Mouse (Mus musculus) olfactory bulb, adult 2 months (tissue): ENCODE results near the gene Ptprf. TPM values are rescaled to one million over a fixed set of nuclear protein-coding genes. Genes with fewer than 3 reads are reported as not detected.

Experiments used
- H3K27ac ChIP-seq: fragments of 200-500 bp; 2 replicates; pipeline ENCODE4 v1.5.1; 2012; ENCODE audit warnings: low read depth, low read length; ENCODE audit not compliant: insufficient read depth
- H3K4me1 ChIP-seq: fragments of 200-500 bp; 2 replicates; pipeline ENCODE4 v1.6.1; 2012; ENCODE audit warnings: low read length; ENCODE audit not compliant: control insufficient read depth, insufficient read depth
- H3K4me3 ChIP-seq: fragments of 200-500 bp; 2 replicates; pipeline ENCODE4 v1.5.1; 2012; ENCODE audit warnings: mild to moderate bottlenecking, low read depth, low read length, moderate library complexity; ENCODE audit not compliant: insufficient read depth
- CTCF ChIP-seq: fragments of 200-500 bp; IDR thresholded peaks from 2 replicates; pipeline ENCODE4 v1.5.1; 2012; ENCODE audit warnings: low read depth, mild to moderate bottlenecking, low read length, moderate library complexity; ENCODE audit not compliant: insufficient read depth
- POLR2A ChIP-seq: fragments of 200-500 bp; IDR thresholded peaks from 2 replicates; pipeline ENCODE4 v1.6.1; 2012; ENCODE audit warnings: mild to moderate bottlenecking, low read depth, low read length, moderate library complexity; ENCODE audit not compliant: insufficient read depth
- WGBS: fragments of 180-500 bp; shearing (Covaris S2); methylation state at CpG from one replicate; pipeline ENCODE4 v1.1.7; 2018; 5-methylcytosine and 5-hydroxymethylcytosine counted together
- polyA plus RNA-seq: library from polyadenylated mRNA; stranded (reverse); fragments of >200 nt; gene quantifications from 2 replicates; pipeline ENCODE4 v1.2.4, GENCODE M21; 2012; ENCODE audit warnings: low replicate concordance; ENCODE audit not compliant: missing spikeins, insufficient read depth, insufficient read length

Ptprf gene
- polyA plus RNA-seq, 1 experiment: not detected

GRCm38 (mm10) chr4:118275601-118276519 is 15.3 kb downstream of the Ptprf start:
- Histone ChIP-seq H3K4me1 (peaks cover 43% of the 10 kb centered on the region), H3K27ac (no peak overlapping the region), H3K4me3 (no peak overlapping the region)
- 83% methylated on average over 6 of the region's 6 CpGs for WGBS
- TF ChIP-seq CTCF: no peak
- no peak for TF ChIP-seq POLR2A

GRCm38 (mm10) chr4:118274521-118274920 is 16.7 kb downstream of the Ptprf start:
- Histone ChIP-seq H3K4me3 (no peak overlapping the region), H3K27ac (no peak overlapping the region), H3K4me1 (peaks cover 43% of the 10 kb centered on the region)
- TF ChIP-seq CTCF: no peak
- TF ChIP-seq POLR2A: no peak
- WGBS: 74% methylated on average over 7 of the region's 7 CpGs

GRCm38 (mm10) chr4:118273998-118274397 is 17.2 kb downstream of the Ptprf start:
- TF ChIP-seq CTCF: no peak
- no peak for TF ChIP-seq POLR2A
- no peak overlapping the region for H3K27ac ChIP-seq
- H3K4me1 ChIP-seq: peaks cover 43% of the 10 kb centered on the region
- WGBS: 78% methylated on average over 8 of the region's 8 CpGs
- H3K4me3 ChIP-seq: no peak overlapping the region

GRCm38 (mm10) chr4:118273545-118273944 is 17.7 kb downstream of the Ptprf start:
- WGBS: 61% methylated on average over 5 of the region's 5 CpGs
- Histone ChIP-seq H3K4me3 (no peak overlapping the region), H3K27ac (no peak overlapping the region), H3K4me1 (peaks cover 45% of the 10 kb centered on the region)
- TF ChIP-seq POLR2A: no peak

GRCm38 (mm10) chr4:118272871-118273270 is 18.3 kb downstream of the Ptprf start:
- no peak overlapping the region for H3K4me3 ChIP-seq
- H3K4me1 ChIP-seq: peaks cover 42% of the 10 kb centered on the region
- no peak for TF ChIP-seq CTCF
- no peak for TF ChIP-seq POLR2A
- H3K27ac ChIP-seq: no peak overlapping the region
- WGBS: 86% methylated on average over 3 of the region's 3 CpGs

- Histone ChIP-seq H3K4me1 (peaks cover 40% of the 10 kb centered on the region), H3K4me3 (no peak overlapping the region), H3K27ac (no peak overlapping the region)
- no peak for TF ChIP-seq CTCF
- no peak for TF ChIP-seq POLR2A
- WGBS: 78% methylated on average over 5 of the region's 5 CpGs
Measured at GRCm38 (mm10) chr4:118272258-118272657, 18.9 kb downstream of the Ptprf start.

- TF ChIP-seq POLR2A (no peak), CTCF (no peak)
- 87% methylated on average over 9 of the region's 9 CpGs for WGBS
- Histone ChIP-seq H3K4me3 (no peak overlapping the region), H3K4me1 (peaks cover 35% of the 10 kb centered on the region), H3K27ac (no peak overlapping the region)
Measured at GRCm38 (mm10) chr4:118271556-118272074, 19.6 kb downstream of the Ptprf start.

GRCm38 (mm10) chr4:118270706-118271105 is 20.5 kb downstream of the Ptprf start:
- Histone ChIP-seq H3K4me1 (peaks cover 34% of the 10 kb centered on the region), H3K27ac (no peak overlapping the region), H3K4me3 (no peak overlapping the region)
- WGBS: 95% methylated on average over 3 of the region's 3 CpGs
- no peak for TF ChIP-seq POLR2A
- TF ChIP-seq CTCF: no peak; the same call in 1 of the 2 replicates

GRCm38 (mm10) chr4:118269999-118270398 is 21.2 kb downstream of the Ptprf start:
- TF ChIP-seq POLR2A (no peak), CTCF (no peak)
- no peak overlapping the region for H3K27ac ChIP-seq
- WGBS: 63% methylated on average over 6 of the region's 6 CpGs

More at GRCm38 (mm10) chr4:118269999-118270398, 21.2 kb downstream of the Ptprf start:
- Histone ChIP-seq H3K4me1 (peaks cover 37% of the 10 kb centered on the region), H3K4me3 (no peak overlapping the region)
